Mouse (Mus musculus) megakaryocyte, embryonic 14.5 days (primary cell): ENCODE results near the gene Slc12a4.

Experiments used
- FLI1 ChIP-seq: IDR thresholded peaks from 2 replicates; pipeline ENCODE4 v1.6.1; 2012; ENCODE audit warnings: low read length, inconsistent platforms, mixed read lengths
- GATA1 ChIP-seq: IDR thresholded peaks from 3 replicates; pipeline ENCODE4 v1.6.1; 2012; ENCODE audit warnings: mixed read lengths, low read length, inconsistent platforms, borderline replicate concordance

- TF ChIP-seq GATA1 = no peak
- no peak for TF ChIP-seq FLI1
These were observed 30.8 kb downstream of the Slc12a4 start for GRCm38 (mm10) chr8:105935105-105935504.
